Mouse (Mus musculus) embryonic facial prominence, embryonic 13.5 days (tissue): ENCODE data around the gene 5330417C22Rik. TPM values are rescaled to one million over a fixed set of nuclear protein-coding genes. Genes with fewer than 3 reads are reported as not detected.
A peak's percentile ranks its signal among the peaks of the same experiment; 100 is the strongest.

Source experiments
- ATAC-seq: fragments of 200-750 bp; cut with Nextera tagmentation; 2 replicates; pipeline ENCODE4 v1.8.0; 2017; ENCODE audit warnings: low read depth; ENCODE audit not compliant: insufficient number of reproducible peaks, insufficient read depth, low FRiP score, low TSS enrichment
- H3K27ac ChIP-seq: fragments of 300-500 bp; sonication (generic); 2 replicates; pipeline ENCODE4 v1.5.1; 2015; ENCODE audit warnings: moderate library complexity, mild to moderate bottlenecking, inconsistent platforms
- H3K27me3 ChIP-seq: fragments of 300-500 bp; sonication (generic); 2 replicates; pipeline ENCODE4 v1.6.1; 2015; ENCODE audit warnings: mild to moderate bottlenecking, inconsistent platforms
- H3K36me3 ChIP-seq: fragments of 300-500 bp; sonication (generic); 2 replicates; pipeline ENCODE4 v1.6.1; 2015; ENCODE audit warnings: mild to moderate bottlenecking, inconsistent platforms
- H3K4me1 ChIP-seq: fragments of 300-500 bp; sonication (generic); 2 replicates; pipeline ENCODE4 v1.6.1; 2015; ENCODE audit warnings: inconsistent platforms
- H3K4me2 ChIP-seq: fragments of 300-500 bp; sonication (generic); 2 replicates; pipeline ENCODE4 v1.6.1; 2015; ENCODE audit warnings: moderate library complexity, mild to moderate bottlenecking, inconsistent platforms
- H3K4me3 ChIP-seq: fragments of 300-500 bp; sonication (generic); 2 replicates; pipeline ENCODE4 v1.5.1; 2015; ENCODE audit warnings: mild to moderate bottlenecking, inconsistent platforms
- H3K9ac ChIP-seq: fragments of 300-500 bp; sonication (generic); 2 replicates; pipeline ENCODE4 v1.6.1; 2015; ENCODE audit warnings: mild to moderate bottlenecking, inconsistent platforms
- H3K9me3 ChIP-seq: fragments of 300-500 bp; sonication (generic); 2 replicates; pipeline ENCODE4 v1.6.1; 2016; ENCODE audit warnings: inconsistent platforms
- WGBS: fragments of 180-500 bp; shearing (Covaris S2); methylation state at CpG from one replicate; pipeline ENCODE4 v1.1.7; 2015; ENCODE audit warnings: mixed read lengths; 5-methylcytosine and 5-hydroxymethylcytosine counted together
- microRNA-seq: library from miRNA; unstranded; fragments of <30 nt; microRNA quantifications from one replicate; pipeline ENCODE4, GENCODE M21; 2016
- polyA plus RNA-seq: library from polyadenylated mRNA; unstranded; fragments of >200 nt; fragmentation: Nextera tagmentation; extraction: Ambion mirVana; gene quantifications from 2 replicates; pipeline ENCODE4 v1.2.1, GENCODE M21; 2015

Gene 5330417C22Rik
- polyA plus RNA-seq, 1 experiment from 2014 or later, result 0.65 TPM

- H3K4me1 ChIP-seq, result peaks cover 28% of the 10 kb centered on the region
- no peak for ATAC-seq
- H3K27ac ChIP-seq, result no peak overlapping the region
- 91% methylated on average over 8 of the region's 8 CpGs for WGBS
- H3K4me2 ChIP-seq, result no peak overlapping the region
- H3K36me3 ChIP-seq, result peaks cover 37% of the 10 kb centered on the region
- H3K4me3 ChIP-seq, result no peak overlapping the region
- peaks cover 9% of the 10 kb centered on the region for H3K9me3 ChIP-seq
- no peak overlapping the region for H3K9ac ChIP-seq
- no peaks in the 10 kb centered on the region for H3K27me3 ChIP-seq
These were observed 127.8 kb downstream of the 5330417C22Rik start for GRCm38 (mm10) chr3:108408517-108409008.

GRCm38 (mm10) chr3:108406306-108406885 lies 129.9 kb downstream of the 5330417C22Rik start:
- Histone ChIP-seq H3K36me3 (peaks cover 18% of the 10 kb centered on the region), H3K27me3 (no peaks in the 10 kb centered on the region), H3K4me2 (no peak overlapping the region), H3K9ac (0 out of 2 replicates have a peak overlapping the region, but pooled peaks have one; percentile 17), H3K4me3 (no peak overlapping the region), H3K9me3 (no peaks in the 10 kb centered on the region), H3K27ac (no peak overlapping the region; the same call in 1 of the 2 replicates), H3K4me1 (peaks cover 27% of the 10 kb centered on the region)
- 92% methylated on average over 24 of the region's 24 CpGs for WGBS
- no peak for ATAC-seq

Small RNA genes lying within 50 kb of the gene (microRNA-seq; reads per million reads assigned to microRNA genes)
- not detected for gene Gm22860

Other genes with a start within 250 kb of the 5330417C22Rik start
- gene Mybphl, start 171.6 kb downstream of the 5330417C22Rik start, polyA plus RNA-seq, result not detected in 2 replicates
- gene Psrc1, start 152.7 kb downstream of the 5330417C22Rik start, polyA plus RNA-seq, result 61.4 and 73.1 TPM in 2 replicates
- gene Celsr2, start 121.0 kb downstream of the 5330417C22Rik start, polyA plus RNA-seq, result 9.8 and 11.5 TPM in 2 replicates
- gene Sars, start 91.3 kb downstream of the 5330417C22Rik start, polyA plus RNA-seq, result 116 and 128 TPM in 2 replicates
- gene 1700013F07Rik, start 2.4 kb downstream of the 5330417C22Rik start, polyA plus RNA-seq, result not detected in 2 replicates
- gene Tmem167b, start 25.9 kb upstream of the 5330417C22Rik start, polyA plus RNA-seq, result 45.5 and 46.3 TPM in 2 replicates
- gene Taf13, start 35.2 kb upstream of the 5330417C22Rik start, polyA plus RNA-seq, result 43.3 and 53.2 TPM in 2 replicates
- gene Wdr47, start 54.7 kb upstream of the 5330417C22Rik start, polyA plus RNA-seq, result 14.9 and 17.5 TPM in 2 replicates
- gene Clcc1, start 117.4 kb upstream of the 5330417C22Rik start, polyA plus RNA-seq, result 104 and 111 TPM in 2 replicates
- gene Gpsm2, start 185.8 kb upstream of the 5330417C22Rik start, polyA plus RNA-seq, result 64.9 and 71.8 TPM in 2 replicates
- gene Aknad1, start 203.1 kb upstream of the 5330417C22Rik start, polyA plus RNA-seq, result 0.28 and 0.29 TPM in 2 replicates